Mouse (Mus musculus) induced T-regulatory cell, adult 2 months (primary cell): ENCODE results near the gene Xylb.

Source experiments
- DNase-seq: peaks from one replicate; pipeline ENCODE4 v3.0.0-alpha.2; 2012; ENCODE audit warnings: low read depth

Xylb gene

GRCm38 (mm10) chr9:119357331-119358057 lies at the start of gene Xylb:
Gene Xylb, plus strand, starts transcription at chr9:119357381.
- peak; percentile 83 for DNase-seq

GRCm38 (mm10) chr9:119309067-119309466 lies 48.1 kb upstream of the Xylb start:
- DNase-seq: no peak

DNA sequence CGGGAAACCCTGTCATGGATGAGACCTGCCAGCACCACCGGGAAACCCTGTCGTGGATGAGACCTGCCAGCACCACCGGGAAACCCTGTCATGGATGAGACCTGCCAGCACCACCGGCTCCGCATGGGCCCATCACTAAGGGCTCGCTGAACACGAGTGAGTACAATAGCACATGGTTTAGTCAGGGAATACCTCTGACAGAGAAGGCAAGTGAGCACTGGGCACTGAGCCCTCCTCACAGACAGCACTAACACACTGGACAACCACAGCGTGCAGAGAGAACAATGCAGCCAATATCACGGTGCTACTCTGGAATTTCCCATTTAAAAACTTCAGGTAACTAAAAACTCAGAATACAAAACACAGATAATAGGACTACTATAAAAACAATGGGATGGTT lies 44.1 kb upstream of the Xylb start:
- DNase-seq: no peak

- DNase-seq: no peak
Measured at GRCm38 (mm10) chr9:119318891-119319290, 38.3 kb upstream of the Xylb start.

DNA sequence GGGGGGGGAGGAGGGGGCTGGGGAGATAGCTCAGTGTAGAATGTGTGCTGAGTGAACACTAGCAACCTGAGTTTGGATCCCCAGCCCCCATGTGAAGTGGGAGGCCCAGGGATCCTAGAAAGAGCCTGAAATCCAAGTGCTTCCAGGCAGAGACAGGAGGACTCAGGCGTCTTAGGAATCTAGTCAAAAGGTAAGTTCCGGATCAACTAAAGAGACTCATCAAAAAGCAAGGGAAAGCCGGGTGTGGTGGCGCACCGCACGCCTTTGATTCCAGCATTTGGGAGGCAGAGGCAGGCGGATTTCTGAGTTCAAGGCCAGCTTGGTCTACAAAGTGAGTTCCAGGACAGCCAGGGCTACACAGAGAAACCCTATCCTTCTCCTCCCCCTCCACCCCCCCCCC lies 36.7 kb upstream of the Xylb start:
- no peak for DNase-seq

DNA sequence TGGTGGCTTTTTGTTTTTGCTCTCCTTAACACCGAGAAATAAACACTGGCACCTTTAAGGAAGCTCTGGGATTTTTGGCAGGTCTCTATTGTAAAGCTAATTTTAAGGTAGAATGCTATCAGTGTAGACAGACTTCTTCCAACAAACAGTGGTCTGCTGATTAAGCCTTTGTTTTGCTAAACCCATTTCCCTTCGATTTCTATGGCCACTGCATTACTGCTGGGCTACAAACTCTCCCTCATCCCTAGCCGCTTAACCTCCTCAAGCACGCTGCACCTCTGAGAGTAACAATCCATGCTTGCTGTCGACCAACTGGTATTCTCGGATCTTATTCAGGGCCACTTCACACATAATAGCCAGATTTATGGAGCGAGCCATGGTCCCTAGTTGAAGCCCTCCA lies 36.2 kb upstream of the Xylb start:
- no peak for DNase-seq

- DNase-seq: peak; percentile 47
Measured at GRCm38 (mm10) chr9:119321392-119322229, 35.6 kb upstream of the Xylb start.

- peak; percentile 100 for DNase-seq
Measured at GRCm38 (mm10) chr9:119322289-119323259, 34.6 kb upstream of the Xylb start, which contains the start of gene Oxsr1. Gene Oxsr1, minus strand, starts transcription at chr9:119322427.

- no peak for DNase-seq
Measured at GRCm38 (mm10) chr9:119323260-119323645, 33.9 kb upstream of the Xylb start.

GRCm38 (mm10) chr9:119324130-119324529 lies 33.1 kb upstream of the Xylb start:
- DNase-seq: no peak

- DNase-seq: no peak
Measured at GRCm38 (mm10) chr9:119328488-119328887, 28.7 kb upstream of the Xylb start.

DNA sequence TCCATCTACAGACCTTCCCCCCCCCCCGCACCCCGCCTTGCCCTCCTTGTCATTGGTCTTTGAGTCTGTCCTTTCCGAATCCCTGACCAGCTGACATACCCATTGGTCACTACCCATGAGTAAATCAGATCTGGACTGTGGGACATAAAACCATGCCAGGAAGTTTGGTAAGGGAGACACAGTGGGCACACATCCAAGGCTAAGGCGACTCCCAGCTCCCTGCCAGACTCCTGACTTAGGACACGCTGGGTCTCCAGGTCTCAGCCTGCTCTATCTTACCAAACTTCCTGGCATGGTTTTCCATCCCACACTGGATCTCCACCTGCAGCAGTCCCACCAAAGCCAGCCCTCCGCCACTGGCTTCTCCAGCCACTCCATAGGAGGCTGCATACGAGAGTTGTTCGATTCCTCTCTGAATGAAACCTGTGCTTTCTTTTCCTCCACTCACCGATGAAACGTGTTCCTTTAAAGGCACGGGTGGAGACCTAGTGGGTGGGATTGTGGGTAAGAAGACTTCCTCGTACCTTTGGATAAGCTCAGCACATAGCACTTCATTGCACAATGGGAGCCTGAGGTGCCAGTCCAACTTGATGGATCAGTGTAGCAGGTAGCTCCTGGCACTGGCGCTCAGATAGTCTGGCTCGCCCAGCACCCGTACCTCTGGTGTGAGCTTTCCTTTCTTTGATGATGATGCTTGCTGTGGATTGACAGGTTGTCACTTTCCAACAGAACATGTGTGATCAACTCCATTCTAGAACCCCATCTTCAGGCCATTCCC lies 26.8 kb upstream of the Xylb start:
- DNase-seq: no peak

DNA sequence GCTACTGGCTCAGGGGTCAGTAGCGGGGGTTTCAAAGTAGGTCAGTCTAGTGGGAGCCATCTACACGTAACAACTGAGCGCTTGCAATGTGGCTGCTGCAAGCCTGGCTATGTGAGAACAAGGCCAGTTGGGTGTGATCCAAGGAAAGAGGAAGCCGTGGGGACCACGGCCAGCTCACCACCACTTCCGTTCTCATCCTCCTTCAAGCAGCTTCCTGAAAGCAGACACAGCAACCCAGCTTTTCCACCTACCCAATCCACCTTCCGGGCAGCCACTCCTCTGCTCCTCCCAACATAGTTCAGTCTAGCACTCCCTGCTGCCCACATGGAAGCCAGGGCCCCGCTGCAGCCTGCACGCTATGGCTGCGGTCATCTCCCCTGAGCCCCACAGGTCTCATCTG lies 22.9 kb upstream of the Xylb start:
- DNase-seq: peak; percentile 46

DNA sequence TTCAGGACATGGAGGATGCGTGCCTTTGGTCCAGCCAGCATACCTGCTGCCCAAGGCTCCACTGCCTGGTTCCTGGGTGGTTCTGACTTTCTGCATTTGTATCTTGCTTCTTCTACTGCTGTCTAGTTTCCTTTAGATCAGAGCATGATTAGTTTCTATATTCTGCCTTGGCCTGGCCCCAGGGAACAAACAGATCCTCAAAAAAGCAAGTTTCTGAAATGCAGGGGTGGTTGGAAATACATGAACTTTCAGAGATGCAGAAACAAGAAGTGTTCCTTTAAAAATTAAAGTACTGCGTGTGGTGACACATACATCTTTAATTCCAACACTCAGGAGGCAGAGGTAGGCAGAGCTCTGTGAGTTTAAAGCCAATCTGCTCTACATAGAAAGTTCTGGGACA lies 22.3 kb upstream of the Xylb start:
- DNase-seq: no peak

- no peak for DNase-seq
Measured at GRCm38 (mm10) chr9:119335571-119335970, 21.6 kb upstream of the Xylb start.

DNA sequence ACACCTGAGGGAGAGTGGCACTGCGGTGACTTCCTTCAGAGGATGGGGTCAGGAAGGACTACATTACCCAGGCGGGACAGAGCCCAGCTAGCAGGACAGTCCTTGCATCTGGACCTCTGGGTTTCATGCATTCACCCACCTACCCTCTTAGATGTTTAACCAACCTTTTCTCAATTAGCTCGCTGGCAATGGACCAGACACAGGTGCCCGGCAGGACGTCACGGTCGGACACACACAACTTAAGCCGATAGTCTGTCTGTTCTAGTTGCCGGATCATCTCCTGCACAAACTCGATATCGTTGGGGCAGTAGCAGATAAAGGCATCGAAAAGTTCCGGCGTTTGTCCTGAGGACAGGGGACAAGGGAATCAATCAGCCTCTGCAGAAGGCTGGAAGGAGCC lies 19.3 kb upstream of the Xylb start:
- DNase-seq: no peak

DNA sequence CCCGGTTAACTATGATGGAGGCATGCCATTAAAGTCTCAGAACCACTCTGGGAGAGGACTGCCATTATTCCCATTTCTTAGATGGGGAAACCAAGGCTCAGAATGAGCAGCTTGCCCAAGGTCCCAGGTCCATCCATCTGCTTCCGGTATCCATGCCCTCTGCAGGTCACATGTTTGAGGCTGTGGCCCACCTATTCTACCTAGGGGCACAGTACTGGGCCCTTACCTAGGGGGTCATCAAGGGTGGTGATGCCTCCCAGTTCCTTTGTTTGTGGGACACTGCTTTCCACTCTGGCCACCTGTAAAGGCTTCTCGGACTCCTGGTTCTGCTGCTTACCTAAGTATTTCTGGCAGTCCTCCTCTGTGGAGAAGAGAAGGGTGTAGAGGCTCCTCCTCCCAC lies 18.8 kb upstream of the Xylb start:
- DNase-seq: no peak

- no peak for DNase-seq
Measured at GRCm38 (mm10) chr9:119339106-119339505, 18.1 kb upstream of the Xylb start.

GRCm38 (mm10) chr9:119339558-119340211 lies 17.5 kb upstream of the Xylb start, which contains the start of gene Acaa1a:
Gene Acaa1a, plus strand, starts transcription at chr9:119339676.
- DNase-seq: peak; percentile 91

- DNase-seq: no peak
Measured at GRCm38 (mm10) chr9:119340212-119340580, 17.0 kb upstream of the Xylb start.
